Mouse (Mus musculus) ES-E14 (cell line): ENCODE measurements around the gene Stpg1. TPM values are rescaled to one million over a fixed set of nuclear protein-coding genes. Genes with fewer than 3 reads are reported as not detected.

Experiments
- DNase-seq: peaks from one replicate; pipeline ENCODE4 v3.0.0-alpha.2; 2013; ENCODE audit warnings: low read depth, low spot score
- H3K27ac ChIP-seq: 2 replicates; pipeline ENCODE4 v1.5.1; 2012; ENCODE audit warnings: low read depth, mild to moderate bottlenecking, low read length, moderate library complexity, mixed read lengths; ENCODE audit not compliant: poor library complexity, insufficient read depth, severe bottlenecking
- H3K36me3 ChIP-seq: 2 replicates; pipeline ENCODE4 v1.6.1; 2012; ENCODE audit warnings: mild to moderate bottlenecking, low read length, moderate library complexity, mixed read lengths; ENCODE audit not compliant: control insufficient read depth, poor library complexity, insufficient read depth, severe bottlenecking
- H3K4me1 ChIP-seq, 2 experiments: fragments of 150-350 bp in 1 of 2; sonication (generic) in 1 of 2; 2 replicates each; pipeline ENCODE4 v1.6.1; 2012; ENCODE audit warnings: low read length in 2 of 2, mild to moderate bottlenecking in 1 of 2, mixed read lengths in 1 of 2; ENCODE audit not compliant: control insufficient read depth in 2 of 2, insufficient read depth in 2 of 2, poor library complexity in 1 of 2
- H3K4me3 ChIP-seq, 2 experiments: fragments of 150-350 bp in 1 of 2; sonication (generic) in 1 of 2; 2 replicates each; pipeline ENCODE4 v1.5.1; 2012; ENCODE audit warnings: low read length in 2 of 2, low read depth in 1 of 2, mild to moderate bottlenecking in 1 of 2, mixed read lengths in 1 of 2; ENCODE audit not compliant: insufficient read depth in 1 of 2, poor library complexity in 1 of 2, severe bottlenecking in 1 of 2
- H3K9ac ChIP-seq: 2 replicates; pipeline ENCODE4 v1.6.1; 2012; ENCODE audit warnings: low read depth, mild to moderate bottlenecking, low read length, mixed read lengths; ENCODE audit not compliant: poor library complexity, insufficient read depth, severe bottlenecking
- H3K9me3 ChIP-seq: fragments of 150-350 bp; sonication (generic); 2 replicates; pipeline ENCODE4 v1.6.1; 2012; ENCODE audit warnings: low read depth, mild to moderate bottlenecking, low read length; ENCODE audit not compliant: control insufficient read depth, insufficient read depth
- CHD2 ChIP-seq: IDR thresholded peaks from 2 replicates; pipeline ENCODE4 v1.6.1; 2014; ENCODE audit warnings: mild to moderate bottlenecking, low read depth, low read length, inconsistent platforms
- HCFC1 ChIP-seq: IDR thresholded peaks from 2 replicates; pipeline ENCODE4 v1.6.1; 2012; ENCODE audit warnings: low read length, inconsistent platforms, borderline replicate concordance; ENCODE audit not compliant: insufficient read depth
- MAFK ChIP-seq: IDR thresholded peaks from 2 replicates; pipeline ENCODE4 v1.6.1; 2014; ENCODE audit warnings: mild to moderate bottlenecking, low read depth, low read length, inconsistent platforms; ENCODE audit not compliant: insufficient read depth
- ZC3H11A ChIP-seq: IDR thresholded peaks from 2 replicates; pipeline ENCODE4 v1.6.1; 2012; ENCODE audit warnings: low read depth, mild to moderate bottlenecking, inconsistent platforms, low read length, borderline replicate concordance
- ZNF384 ChIP-seq: IDR thresholded peaks from 2 replicates; pipeline ENCODE4 v1.6.1; 2012; ENCODE audit warnings: low read depth, low read length, inconsistent platforms
- in situ Hi-C, 2 experiments: fragments of 600-800 bp; cut with MboI; formaldehyde crosslinking; loops; one replicate each; pipeline ENCODE4 v1.15.1; 2025; ENCODE audit warnings: low sequenced_read_pairs in 2 of 2, inconsistent platforms in 1 of 2; ENCODE audit not compliant: unreplicated experiment in 2 of 2
- total RNA-seq: library from RNA; depleted of rRNA; stranded (reverse); fragments of 300-350 nt; gene quantifications from 2 replicates; pipeline ENCODE4 v1.2.3, GENCODE M21; 2012; rRNA removed

The Stpg1 gene
- total RNA-seq, 1 experiment: 0.09 TPM

DNA sequence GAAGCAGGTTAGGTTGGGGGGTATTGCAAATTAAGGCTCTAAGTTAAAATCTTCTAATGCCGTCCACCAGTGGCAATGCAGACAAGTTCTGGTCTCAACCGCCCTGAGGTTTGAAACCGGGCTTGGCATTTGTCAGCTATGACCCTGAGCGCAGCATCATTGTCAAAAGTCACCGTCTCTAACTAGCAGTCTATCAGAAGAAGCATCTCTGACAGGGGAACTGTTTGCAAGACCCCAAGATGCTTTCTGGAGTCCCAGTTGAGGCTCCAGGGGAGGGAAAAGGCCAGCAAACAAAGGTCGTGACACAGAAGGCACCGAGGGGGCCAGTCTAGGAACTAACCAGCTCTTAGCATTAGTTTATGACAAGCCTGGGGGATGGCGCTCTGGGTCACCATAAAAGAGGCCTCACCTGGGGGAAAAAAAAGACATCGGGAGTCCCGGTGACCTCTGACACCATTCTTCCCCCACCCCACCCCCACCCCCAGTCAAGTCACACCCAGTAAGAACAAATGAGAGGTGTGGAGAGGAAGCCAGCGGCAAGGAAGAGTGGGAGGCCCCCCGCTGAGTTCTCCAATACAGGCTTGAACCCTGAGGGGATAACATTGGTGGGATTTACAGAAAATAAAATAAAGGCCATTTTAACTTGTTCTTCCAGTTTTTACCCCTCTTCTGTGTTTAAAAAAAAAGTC lies 86.8 kb downstream of the Stpg1 start:
- Histone ChIP-seq H3K4me1 (peaks cover 27 to 54% of the 10 kb centered on the region in 2 experiments), H3K9me3 (no peaks in the 10 kb centered on the region), H3K36me3 (no peaks in the 10 kb centered on the region), H3K27ac (peak overlapping the region; percentile 96), H3K4me3 (0 out of 4 replicates have a peak overlapping the region, but pooled peaks of 1 of the 2 experiments have one; percentile 7), H3K9ac (peak overlapping the region; percentile 16; the same call in 1 of the 2 replicates)
- TF ChIP-seq CHD2 (no peak), HCFC1 (no peak), ZNF384 (no peak), MAFK (no peak), ZC3H11A (no peak)
- DNase-seq: peak; percentile 86
- in situ Hi-C loops: no loop called here

DNA sequence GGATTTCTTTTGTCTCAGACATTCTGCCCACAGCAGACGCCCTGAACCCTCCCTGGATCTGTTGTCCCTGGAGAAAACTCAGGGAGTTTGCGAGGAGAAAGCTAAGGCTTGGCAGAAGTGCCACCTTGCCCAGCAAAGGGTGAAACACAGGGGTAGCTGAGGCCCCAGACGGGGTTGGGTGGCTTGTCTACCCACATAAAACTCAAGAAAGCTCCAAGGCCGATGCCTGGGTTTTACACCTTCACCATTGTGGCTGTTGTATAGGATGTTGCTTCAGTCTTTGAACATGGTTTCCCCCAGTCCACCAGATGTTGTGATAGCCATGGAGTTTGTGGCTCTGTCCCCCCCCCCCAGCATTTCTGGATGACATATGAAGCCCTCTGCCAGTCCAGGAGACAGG lies 90.2 kb downstream of the Stpg1 start:
- Histone ChIP-seq H3K36me3 (no peaks in the 10 kb centered on the region), H3K4me3 (no peak overlapping the region)
- in situ Hi-C loops: no loop called here

More for the DNA sequence above, 90.2 kb downstream of the Stpg1 start:
- Histone ChIP-seq H3K27ac (no peak overlapping the region), H3K9me3 (no peaks in the 10 kb centered on the region), H3K4me1 (peaks cover 13 to 31% of the 10 kb centered on the region in 2 experiments), H3K9ac (no peak overlapping the region)
- no peak for DNase-seq
- TF ChIP-seq MAFK: no peak
- no peak for TF ChIP-seq CHD2
- TF ChIP-seq ZC3H11A: no peak
- no peak for TF ChIP-seq HCFC1
- no peak for TF ChIP-seq ZNF384

Other genes starting within 250 kb of the Stpg1 start
- gene Clic4, start 222.0 kb upstream of the Stpg1 start, total RNA-seq: 62.4 and 69.3 TPM in 2 replicates
- 62.4 and 62.8 TPM in 2 replicates for gene Srrm1, start 141.5 kb upstream of the Stpg1 start, total RNA-seq
- gene Ncmap, start 96.6 kb upstream of the Stpg1 start, total RNA-seq: 1.2 and 1.6 TPM in 2 replicates
- gene Rcan3, start 60.9 kb upstream of the Stpg1 start, total RNA-seq: 11.2 and 14.6 TPM in 2 replicates
- 15.3 and 35.0 TPM in 2 replicates for gene Nipal3, start 248 bp downstream of the Stpg1 start, total RNA-seq
- 6.2 and 6.7 TPM in 2 replicates for gene Grhl3, start 78.8 kb downstream of the Stpg1 start, total RNA-seq
- 3.3 and 6.2 TPM in 2 replicates for gene Ifnlr1, start 191.5 kb downstream of the Stpg1 start, total RNA-seq
- 0.36 and 0.37 TPM in 2 replicates for gene Il22ra1, start 233.4 kb downstream of the Stpg1 start, total RNA-seq